Mouse (Mus musculus): ENCODE measurements around the gene Cpxm2. TPM values are rescaled to one million over a fixed set of nuclear protein-coding genes. Genes with fewer than 3 reads are reported as not detected.

Gene Cpxm2
- total RNA-seq, 2 experiments from 2014 or later = 5.2 to 17.2 TPM

DNA sequence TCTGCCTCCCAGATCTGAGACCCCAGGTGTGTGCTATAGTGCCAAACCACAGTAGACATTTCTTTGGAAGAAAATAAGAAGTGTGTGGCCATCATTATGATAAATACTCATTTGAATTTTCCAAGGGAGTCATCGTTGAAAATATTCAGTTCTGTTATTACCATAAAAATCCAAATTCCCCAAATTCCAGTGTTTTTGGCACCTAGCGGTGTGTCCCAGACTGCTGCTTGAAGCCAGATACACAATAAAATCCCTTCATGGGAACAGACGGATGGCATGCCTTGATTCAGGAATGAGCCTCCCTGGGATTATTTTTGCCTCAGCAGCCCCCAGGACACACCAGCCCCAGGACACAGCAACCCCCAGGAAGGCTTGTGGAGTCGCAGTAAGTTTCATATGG is 34.7 kb downstream of the Cpxm2 start:
- intact Hi-C loops (cut with DNase I) = no loop called here
- Histone ChIP-seq H3K4me3 (no peak overlapping the region), H3K27ac (no peak overlapping the region)
- no peak for TF ChIP-seq CTCF (IDR thresholded peaks at IDR 0.05)
- DNase-seq = no peak

DNA sequence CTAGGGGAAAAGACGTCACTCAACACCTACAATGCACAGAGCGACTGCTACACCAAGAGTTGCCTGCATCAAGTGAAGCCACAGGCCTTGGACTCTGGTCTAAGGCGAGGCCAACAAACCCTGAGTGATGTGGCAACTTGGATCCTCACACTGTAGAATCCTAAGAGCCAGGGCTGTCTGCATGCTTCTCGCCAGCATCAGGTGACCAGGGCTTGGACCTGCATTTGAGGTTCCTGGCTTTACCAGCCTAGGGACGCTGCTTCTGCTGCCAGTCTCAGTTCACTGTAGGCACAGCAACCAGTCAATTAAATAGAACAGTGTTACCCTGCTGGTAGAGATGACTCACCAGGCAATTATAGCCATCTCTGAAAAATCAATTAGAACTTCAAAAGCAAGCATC is 42.8 kb downstream of the Cpxm2 start:
- intact Hi-C loops (cut with DNase I) = no loop called here
- TF ChIP-seq CTCF (IDR thresholded peaks at IDR 0.05) = no peak
- DNase-seq = peak; percentile 75
- Histone ChIP-seq H3K4me3 (no peak overlapping the region), H3K27ac (0 out of 2 replicates have a peak overlapping the region, but pooled peaks have one; percentile 20)

GRCm38 (mm10) chr7:132110308-132110707 is 44.2 kb downstream of the Cpxm2 start:
- Histone ChIP-seq H3K27ac (no peak overlapping the region), H3K4me3 (no peak overlapping the region)
- TF ChIP-seq CTCF (IDR thresholded peaks at IDR 0.05) = no peak
- intact Hi-C loops (cut with DNase I) = no loop called here
- DNase-seq = no peak

DNA sequence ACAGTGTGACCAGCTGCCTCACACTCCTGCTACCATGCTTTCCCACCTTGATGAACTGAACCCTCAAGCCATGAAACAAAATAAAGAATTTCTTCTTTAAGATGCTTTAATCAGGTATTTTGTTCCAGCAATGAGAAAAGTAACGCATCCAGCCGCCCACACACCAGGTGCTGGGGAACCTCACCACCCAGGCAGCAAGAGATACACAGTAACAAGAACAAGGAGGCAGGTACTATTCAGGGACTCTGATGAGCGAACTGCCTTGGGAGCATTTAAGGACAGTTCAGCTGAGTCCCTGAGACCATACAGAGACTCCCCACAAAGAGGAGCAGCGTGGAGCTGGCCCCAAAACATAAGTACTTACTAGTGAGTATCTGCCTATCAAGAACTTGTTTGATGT is 47.6 kb downstream of the Cpxm2 start:
- H3K4me3 ChIP-seq = no peak overlapping the region
- H3K27ac ChIP-seq = no peak overlapping the region
- no peak for DNase-seq
- intact Hi-C loops (cut with DNase I) = no loop called here
- no peak for TF ChIP-seq CTCF (IDR thresholded peaks at IDR 0.05)

DNA sequence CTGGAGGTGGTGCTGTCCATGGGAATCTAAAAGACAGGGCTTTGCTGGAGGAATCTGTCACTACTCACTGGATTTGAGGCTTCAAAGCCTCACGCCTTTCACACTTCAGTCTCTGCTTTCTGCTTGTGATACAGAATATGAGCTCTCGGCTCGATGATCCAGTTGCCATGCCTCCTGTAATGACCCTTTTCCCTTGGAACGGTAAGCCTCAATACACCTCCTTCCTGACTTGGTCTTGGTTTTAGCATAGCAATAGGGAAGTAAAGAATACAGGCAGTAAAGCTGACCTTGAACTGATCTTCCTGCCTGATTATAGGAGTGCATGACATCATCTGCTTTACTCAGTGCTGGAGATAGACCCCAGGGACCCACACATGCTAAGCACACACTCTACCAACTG is 49.2 kb downstream of the Cpxm2 start:
- Histone ChIP-seq H3K4me3 (no peak overlapping the region), H3K27ac (no peak overlapping the region)
- intact Hi-C loops (cut with DNase I) = no loop called here
- DNase-seq = no peak
- no peak for TF ChIP-seq CTCF (IDR thresholded peaks at IDR 0.05)

DNA sequence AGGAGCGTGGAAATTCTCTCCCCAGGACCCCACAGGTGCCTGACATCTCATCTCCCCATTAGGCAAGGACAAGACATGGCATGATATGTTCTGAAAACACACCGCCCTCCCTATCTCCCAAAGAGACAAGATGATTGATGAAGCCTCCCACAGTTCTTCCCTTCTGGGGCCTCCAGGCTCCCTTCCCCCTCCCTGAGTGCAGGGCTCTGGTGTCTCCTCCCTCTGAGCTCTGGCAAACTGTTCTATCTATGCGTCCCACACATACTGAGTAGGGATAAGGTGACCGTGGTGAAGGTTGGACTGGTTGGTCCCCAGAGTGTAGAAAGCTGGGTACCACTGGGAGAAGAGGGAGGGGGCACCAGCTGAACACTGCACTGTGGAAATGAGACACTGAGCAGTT is 56.1 kb downstream of the Cpxm2 start:
- Histone ChIP-seq H3K4me3 (no peak overlapping the region), H3K27ac (no peak overlapping the region)
- no peak for DNase-seq
- intact Hi-C loops (cut with DNase I) = no loop called here
- TF ChIP-seq CTCF (IDR thresholded peaks at IDR 0.05) = no peak

GRCm38 (mm10) chr7:132094666-132095065 is 59.9 kb downstream of the Cpxm2 start:
- no peak overlapping the region for H3K4me3 ChIP-seq
- intact Hi-C loops (cut with DNase I) = no loop called here
- peak; percentile 40 for DNase-seq
- no peak for TF ChIP-seq CTCF (IDR thresholded peaks at IDR 0.05)
- H3K27ac ChIP-seq = peak overlapping the region; percentile 41; the same call in 1 of the 2 replicates

DNA sequence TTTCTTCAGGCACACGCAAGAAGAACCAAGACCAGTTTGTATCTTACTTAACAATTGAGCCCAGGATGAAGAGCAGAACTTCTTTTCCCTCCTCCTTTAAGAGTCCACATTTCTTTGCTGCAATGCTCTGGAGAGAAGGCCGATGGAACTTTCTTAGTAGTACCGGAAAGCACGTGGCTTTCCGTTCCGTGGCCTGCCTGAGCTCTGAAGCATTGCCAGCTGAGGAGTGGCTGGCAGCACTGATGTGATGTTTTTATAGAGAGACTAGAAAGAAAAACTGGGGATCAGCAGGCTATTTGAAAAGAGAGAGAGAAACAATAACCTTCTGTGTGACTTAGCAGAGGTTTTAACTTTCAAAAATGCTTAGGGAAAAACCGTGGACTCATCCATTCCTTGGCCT is 63.0 kb downstream of the Cpxm2 start:
- peak overlapping the region; percentile 54 for H3K27ac ChIP-seq
- intact Hi-C loops (cut with DNase I) = no loop called here
- DNase-seq = peak; percentile 64
- H3K4me3 ChIP-seq = no peak overlapping the region
- TF ChIP-seq CTCF (IDR thresholded peaks at IDR 0.05) = no peak

- TF ChIP-seq CTCF (IDR thresholded peaks at IDR 0.05) = peak; percentile 28; the same call in 1 of the 2 replicates
- intact Hi-C loops (cut with DNase I) = loop anchor here (2.0 to 5.0 kb wide), 2 partner anchors 64 to 124 kb away; partner anchors contain the start of gene Cpxm2
Observed at GRCm38 (mm10) chr7:132088606-132089005, 65.9 kb downstream of the Cpxm2 start.

DNA sequence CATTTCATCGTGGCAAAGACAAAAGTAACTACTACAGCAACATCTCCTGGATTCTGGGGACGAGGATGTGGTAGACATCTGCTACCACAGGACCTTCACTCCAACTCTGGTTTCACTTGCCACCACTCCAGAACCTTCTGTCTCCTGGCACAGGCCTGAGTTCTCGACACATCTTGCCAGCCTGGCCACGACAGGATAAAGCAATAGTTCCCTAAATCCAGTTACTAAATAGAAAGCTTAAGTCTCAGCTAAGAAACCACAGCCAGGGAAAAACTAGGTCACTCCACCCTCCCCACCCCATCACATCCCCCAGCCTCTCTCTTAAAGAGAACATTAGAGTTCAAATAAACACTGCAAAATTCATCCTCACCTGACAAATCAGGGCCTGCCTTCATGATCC is 66.4 kb downstream of the Cpxm2 start:
- peak overlapping the region; percentile 78 for H3K27ac ChIP-seq
- intact Hi-C loops (cut with DNase I) = loop anchor here (2.0 to 5.0 kb wide), 2 partner anchors 64 to 125 kb away; partner anchors contain the start of gene Cpxm2
- peak; percentile 74 for DNase-seq
- peak overlapping the region; percentile 23 for H3K4me3 ChIP-seq
- TF ChIP-seq CTCF (IDR thresholded peaks at IDR 0.05) = no peak

More at GRCm38 (mm10) chr7:132088606-132089005, 65.9 kb downstream of the Cpxm2 start:
- 0 out of 2 replicates have a peak overlapping the region, but pooled peaks have one; percentile 23 for H3K4me3 ChIP-seq
- H3K27ac ChIP-seq = peak overlapping the region; percentile 78
- DNase-seq = peak; percentile 50

DNA sequence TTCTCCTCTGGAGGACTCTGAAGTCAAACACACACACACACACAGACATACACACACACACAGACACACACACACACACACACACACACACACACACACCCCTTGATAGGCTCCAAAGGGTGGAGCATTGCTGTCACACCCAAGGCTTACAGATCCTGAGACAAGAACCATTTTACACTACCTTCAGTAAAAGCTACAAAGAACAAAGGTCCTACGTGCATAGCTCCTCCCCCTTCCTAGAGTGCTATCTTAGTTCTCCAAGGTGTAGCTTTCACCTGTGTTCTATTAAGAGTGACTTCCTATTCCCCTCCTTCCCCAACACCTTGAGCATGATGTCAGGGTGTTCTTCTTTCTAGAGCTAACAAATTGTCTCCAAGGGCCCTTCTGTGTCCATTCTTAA is 78.7 kb downstream of the Cpxm2 start:
- no peak overlapping the region for H3K4me3 ChIP-seq
- DNase-seq = no peak
- no peak for TF ChIP-seq CTCF (IDR thresholded peaks at IDR 0.05)
- intact Hi-C loops (cut with DNase I) = no loop called here
- no peak overlapping the region for H3K27ac ChIP-seq

- intact Hi-C loops (cut with DNase I) = no loop called here
- H3K4me3 ChIP-seq = no peak overlapping the region
- no peak for TF ChIP-seq CTCF (IDR thresholded peaks at IDR 0.05)
- DNase-seq = no peak
- no peak overlapping the region for H3K27ac ChIP-seq
Observed at GRCm38 (mm10) chr7:132074503-132074902, 80.0 kb downstream of the Cpxm2 start.

DNA sequence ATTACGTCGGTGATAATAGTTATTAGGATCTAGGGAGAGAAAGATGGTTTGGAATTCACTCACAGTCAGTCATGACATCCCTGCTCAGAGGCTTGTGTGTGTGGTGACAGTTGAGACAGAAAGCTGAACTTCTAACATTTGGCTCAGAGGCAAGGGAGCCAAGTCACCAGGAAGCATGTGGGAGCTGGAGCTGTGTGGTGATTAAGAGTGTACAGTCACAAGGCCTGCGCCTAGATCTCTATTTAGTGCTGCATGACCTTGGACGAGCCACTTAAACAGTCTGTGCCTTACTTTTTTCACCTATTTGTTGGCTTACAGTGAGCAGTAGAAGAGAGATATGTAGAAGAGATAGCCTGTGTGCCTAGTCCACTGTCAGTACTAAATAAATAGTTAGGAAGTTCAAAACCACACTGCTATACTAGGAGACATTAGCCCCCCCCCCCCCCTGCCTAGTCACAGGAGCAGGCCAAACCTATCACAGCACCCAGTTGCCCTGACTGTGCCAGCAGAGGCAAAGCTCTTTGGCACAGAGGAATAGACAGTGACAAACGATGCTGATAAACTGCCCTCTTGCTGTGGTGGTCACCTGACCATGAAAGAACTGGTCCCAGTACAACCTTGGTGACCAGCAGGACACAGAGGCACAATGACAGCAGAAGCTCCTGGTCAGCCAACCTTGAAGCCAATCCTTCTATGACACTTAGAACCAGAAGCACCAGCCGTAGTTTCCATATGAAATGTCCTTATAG is 83.5 kb downstream of the Cpxm2 start:
- no peak for DNase-seq
- no peak for TF ChIP-seq CTCF (IDR thresholded peaks at IDR 0.05)
- no peak overlapping the region for H3K4me3 ChIP-seq
- intact Hi-C loops (cut with DNase I) = no loop called here
- H3K27ac ChIP-seq = no peak overlapping the region

- no peak overlapping the region for H3K27ac ChIP-seq
- TF ChIP-seq CTCF (IDR thresholded peaks at IDR 0.05) = no peak
- DNase-seq = no peak
- intact Hi-C loops (cut with DNase I) = no loop called here
- H3K4me3 ChIP-seq = no peak overlapping the region
Observed at GRCm38 (mm10) chr7:132067951-132068350, 86.6 kb downstream of the Cpxm2 start.
